Mouse (Mus musculus): ENCODE measurements around the gene Gm42742.
A peak's percentile ranks its signal among the peaks of the same experiment; 100 is the strongest.

Gene Gm42742

GRCm38 (mm10) chr7:127020901-127021562 is at the start of gene Gm42742, which contains the start of gene Prrt2:
Gm42742 (minus strand) TSS chr7:127021097.
Prrt2 (minus strand) TSS chr7:127021211.
- peak in 1 of 2 experiments; percentile 58 for DNase-seq (ENCODE audit: low spot score in 2 of 2)

GRCm38 (mm10) chr7:127066317-127066716 is 45.4 kb upstream of the Gm42742 start:
- DNase-seq (ENCODE audit: low spot score in 2 of 2): no peak

- no peak for DNase-seq (ENCODE audit: low spot score in 2 of 2)
Observed at GRCm38 (mm10) chr7:127065538-127065937, 44.6 kb upstream of the Gm42742 start.

GRCm38 (mm10) chr7:127055026-127055585 is 34.2 kb upstream of the Gm42742 start:
- no peak for DNase-seq (ENCODE audit: low spot score in 2 of 2)

GRCm38 (mm10) chr7:127041851-127042672 is 21.2 kb upstream of the Gm42742 start, which contains the start of gene Kif22:
Kif22 (minus strand) TSS chr7:127042471.
- peak; percentile 71 to 83 for DNase-seq (ENCODE audit: low spot score in 2 of 2)

- DNase-seq (ENCODE audit: low spot score in 2 of 2): no peak
Observed at GRCm38 (mm10) chr7:127031244-127031643, 10.3 kb upstream of the Gm42742 start.

GRCm38 (mm10) chr7:127030172-127030571 is 9.3 kb upstream of the Gm42742 start:
- DNase-seq (ENCODE audit: low spot score in 2 of 2): no peak

GRCm38 (mm10) chr7:127027885-127028284 is 7.0 kb upstream of the Gm42742 start:
- DNase-seq (ENCODE audit: low spot score in 2 of 2): no peak

GRCm38 (mm10) chr7:127026984-127027726 is 6.3 kb upstream of the Gm42742 start, which contains the start of gene Maz:
Maz (minus strand) TSS chr7:127027037.
- DNase-seq (ENCODE audit: low spot score in 2 of 2): peak; percentile 99

- DNase-seq (ENCODE audit: low spot score in 2 of 2): no peak
Observed at GRCm38 (mm10) chr7:127026616-127026983, 5.7 kb upstream of the Gm42742 start.

- peak in 1 of 2 experiments; percentile 58 for DNase-seq (ENCODE audit: low spot score in 2 of 2)
Observed at GRCm38 (mm10) chr7:127026161-127026600, 5.3 kb upstream of the Gm42742 start.

GRCm38 (mm10) chr7:127025556-127026160 is 4.8 kb upstream of the Gm42742 start:
- no peak for DNase-seq (ENCODE audit: low spot score in 2 of 2)

- DNase-seq (ENCODE audit: low spot score in 2 of 2): peak; percentile 73 to 79
Observed at GRCm38 (mm10) chr7:127024755-127025555, 4.1 kb upstream of the Gm42742 start.

- no peak for DNase-seq (ENCODE audit: low spot score in 2 of 2)
Observed at GRCm38 (mm10) chr7:127023896-127024690, 3.2 kb upstream of the Gm42742 start.

GRCm38 (mm10) chr7:127023272-127023691 is 2.4 kb upstream of the Gm42742 start:
- no peak for DNase-seq (ENCODE audit: low spot score in 2 of 2)

- DNase-seq (ENCODE audit: low spot score in 2 of 2): no peak
Observed at GRCm38 (mm10) chr7:127022528-127023271, 1.8 kb upstream of the Gm42742 start.

GRCm38 (mm10) chr7:127021563-127022527 is 948 bp upstream of the Gm42742 start:
- no peak for DNase-seq (ENCODE audit: low spot score in 2 of 2)

GRCm38 (mm10) chr7:127020491-127020890 is 406 bp downstream of the Gm42742 start:
- no peak for DNase-seq (ENCODE audit: low spot score in 2 of 2)
